Mouse (Mus musculus) forebrain, embryonic 12.5 days (tissue): ENCODE results near the gene Enpp1. TPM values are rescaled to one million over a fixed set of nuclear protein-coding genes. Genes with fewer than 3 reads are reported as not detected.

Experiments
- ATAC-seq: fragments of 200-750 bp; cut with Nextera tagmentation; 2 replicates; pipeline ENCODE4 v1.8.0; 2017; ENCODE audit warnings: moderate TSS enrichment; ENCODE audit not compliant: low FRiP score
- H3K27ac ChIP-seq: fragments of 300-500 bp; sonication (generic); 2 replicates; pipeline ENCODE4 v1.5.1; 2016; ENCODE audit warnings: mild to moderate bottlenecking
- H3K27me3 ChIP-seq: fragments of 300-500 bp; sonication (generic); 2 replicates; pipeline ENCODE4 v1.6.1; 2016; ENCODE audit warnings: mild to moderate bottlenecking
- H3K36me3 ChIP-seq: fragments of 300-500 bp; sonication (generic); replicated peaks from 2 replicates; pipeline ENCODE4 v1.6.1; 2016; ENCODE audit warnings: mild to moderate bottlenecking
- H3K4me1 ChIP-seq: fragments of 300-500 bp; sonication (generic); 2 replicates; pipeline ENCODE4 v1.6.1; 2016
- H3K4me2 ChIP-seq: fragments of 300-500 bp; sonication (generic); 2 replicates; pipeline ENCODE4 v1.6.1; 2016; ENCODE audit warnings: mild to moderate bottlenecking, moderate library complexity
- H3K4me3 ChIP-seq: fragments of 300-500 bp; sonication (generic); replicated peaks from 2 replicates; pipeline ENCODE4 v1.5.1; 2016; ENCODE audit warnings: mild to moderate bottlenecking
- H3K9ac ChIP-seq: fragments of 300-500 bp; sonication (generic); 2 replicates; pipeline ENCODE4 v1.6.1; 2016; ENCODE audit warnings: mild to moderate bottlenecking
- H3K9me3 ChIP-seq: fragments of 300-500 bp; sonication (generic); 2 replicates; pipeline ENCODE4 v1.6.1; 2016
- WGBS: fragments of 180-500 bp; shearing (Covaris S2); methylation state at CpG from one replicate; pipeline ENCODE4 v1.1.7; 2016; 5-methylcytosine and 5-hydroxymethylcytosine counted together
- polyA plus RNA-seq: library from polyadenylated mRNA; unstranded; fragments of >200 nt; fragmentation: Nextera tagmentation; extraction: Ambion mirVana; gene quantifications from 2 replicates; pipeline ENCODE4 v1.2.1, GENCODE M21; 2016

Gene Enpp1
- polyA plus RNA-seq, 1 experiment from 2014 or later: 1.3 TPM

- 91% methylated on average over 4 of the region's 4 CpGs for WGBS
- no peaks in the 10 kb centered on the region for H3K4me1 ChIP-seq
- H3K27me3 ChIP-seq: no peaks in the 10 kb centered on the region
- ATAC-seq: no peak
- H3K4me3 ChIP-seq: no peak overlapping the region
- H3K4me2 ChIP-seq: no peak overlapping the region
- H3K36me3 ChIP-seq: no peaks in the 10 kb centered on the region
- H3K9me3 ChIP-seq: no peaks in the 10 kb centered on the region
- no peak overlapping the region for H3K27ac ChIP-seq
- H3K9ac ChIP-seq: no peak overlapping the region
Measured at GRCm38 (mm10) chr10:24727478-24727877, 15.5 kb upstream of the Enpp1 start.

GRCm38 (mm10) chr10:24725197-24725596 is 13.2 kb upstream of the Enpp1 start:
- ATAC-seq: no peak
- no peaks in the 10 kb centered on the region for H3K9me3 ChIP-seq
- WGBS: 87% methylated on average over 2 of the region's 2 CpGs
- H3K4me2 ChIP-seq: no peak overlapping the region
- no peak overlapping the region for H3K27ac ChIP-seq
- no peaks in the 10 kb centered on the region for H3K27me3 ChIP-seq
- no peaks in the 10 kb centered on the region for H3K4me1 ChIP-seq
- no peak overlapping the region for H3K4me3 ChIP-seq
- H3K36me3 ChIP-seq: no peaks in the 10 kb centered on the region
- H3K9ac ChIP-seq: no peak overlapping the region

- Histone ChIP-seq H3K27ac (no peak overlapping the region), H3K36me3 (no peaks in the 10 kb centered on the region), H3K4me2 (no peak overlapping the region), H3K9ac (no peak overlapping the region), H3K27me3 (no peaks in the 10 kb centered on the region), H3K4me3 (no peak overlapping the region), H3K9me3 (no peaks in the 10 kb centered on the region), H3K4me1 (0 out of 2 replicates have a peak, but pooled peaks cover 5% of the 10 kb centered on the region)
- ATAC-seq: no peak
- 93% methylated on average over 3 of the region's 3 CpGs for WGBS
Measured at GRCm38 (mm10) chr10:24721841-24722240, 9.9 kb upstream of the Enpp1 start.

- Histone ChIP-seq H3K27me3 (no peaks in the 10 kb centered on the region), H3K27ac (no peak overlapping the region), H3K36me3 (no peaks in the 10 kb centered on the region), H3K9ac (no peak overlapping the region), H3K4me2 (no peak overlapping the region), H3K4me1 (0 out of 2 replicates have a peak, but pooled peaks cover 5% of the 10 kb centered on the region), H3K9me3 (no peaks in the 10 kb centered on the region), H3K4me3 (no peak overlapping the region)
- ATAC-seq: no peak
- 92% methylated on average over 4 of the region's 4 CpGs for WGBS
Measured at GRCm38 (mm10) chr10:24719383-24719782, 7.4 kb upstream of the Enpp1 start.

- Histone ChIP-seq H3K36me3 (no peaks in the 10 kb centered on the region), H3K4me1 (0 out of 2 replicates have a peak, but pooled peaks cover 5% of the 10 kb centered on the region), H3K4me2 (peak overlapping the region; percentile 9; the same call in 1 of the 2 replicates), H3K9ac (no peak overlapping the region), H3K9me3 (no peaks in the 10 kb centered on the region), H3K27me3 (no peaks in the 10 kb centered on the region), H3K4me3 (no peak overlapping the region), H3K27ac (no peak overlapping the region)
- ATAC-seq: no peak
- 63% methylated on average over 11 of the region's 11 CpGs for WGBS
Measured at GRCm38 (mm10) chr10:24718720-24719119, 6.8 kb upstream of the Enpp1 start.

- Histone ChIP-seq H3K9me3 (no peaks in the 10 kb centered on the region), H3K36me3 (no peaks in the 10 kb centered on the region), H3K27ac (no peak overlapping the region), H3K9ac (no peak overlapping the region), H3K4me2 (peak overlapping the region; percentile 9), H3K27me3 (peaks cover under 1% of the 10 kb centered on the region), H3K4me3 (no peak overlapping the region), H3K4me1 (0 out of 2 replicates have a peak, but pooled peaks cover 5% of the 10 kb centered on the region)
- WGBS: 39% methylated on average over 14 of the region's 14 CpGs
- ATAC-seq: no peak
Measured at GRCm38 (mm10) chr10:24718058-24718457, 6.1 kb upstream of the Enpp1 start.

GRCm38 (mm10) chr10:24716232-24716631 is 4.3 kb upstream of the Enpp1 start:
- H3K9me3 ChIP-seq: no peaks in the 10 kb centered on the region
- peaks cover 17% of the 10 kb centered on the region for H3K27me3 ChIP-seq
- peaks cover 15% of the 10 kb centered on the region for H3K4me1 ChIP-seq
- H3K27ac ChIP-seq: no peak overlapping the region
- no peak overlapping the region for H3K4me3 ChIP-seq
- WGBS: 74% methylated on average over 5 of the region's 5 CpGs
- H3K36me3 ChIP-seq: no peaks in the 10 kb centered on the region
- H3K4me2 ChIP-seq: no peak overlapping the region
- no peak overlapping the region for H3K9ac ChIP-seq
- ATAC-seq: no peak

GRCm38 (mm10) chr10:24712901-24713300 is 942 bp upstream of the Enpp1 start:
- Histone ChIP-seq H3K9me3 (no peaks in the 10 kb centered on the region), H3K27ac (no peak overlapping the region), H3K36me3 (no peaks in the 10 kb centered on the region), H3K4me1 (peaks cover 14% of the 10 kb centered on the region), H3K4me2 (no peak overlapping the region), H3K9ac (no peak overlapping the region), H3K27me3 (peaks cover 28% of the 10 kb centered on the region), H3K4me3 (no peak overlapping the region)
- WGBS: 74% methylated on average over 5 of the region's 5 CpGs
- no peak for ATAC-seq

- Histone ChIP-seq H3K9ac (peak overlapping the region; percentile 55), H3K4me1 (peaks cover 14% of the 10 kb centered on the region), H3K4me3 (peak overlapping the region; percentile 70), H3K4me2 (peak overlapping the region; percentile 99), H3K27me3 (peaks cover 28% of the 10 kb centered on the region), H3K9me3 (no peaks in the 10 kb centered on the region), H3K36me3 (no peaks in the 10 kb centered on the region), H3K27ac (no peak overlapping the region)
- 16% methylated on average over 15 of the region's 15 CpGs for WGBS
- no peak for ATAC-seq
Measured at GRCm38 (mm10) chr10:24712367-24712761, 405 bp upstream of the Enpp1 start.

- Histone ChIP-seq H3K4me2 (peak overlapping the region; percentile 99), H3K36me3 (no peaks in the 10 kb centered on the region), H3K9ac (0 out of 2 replicates have a peak overlapping the region, but pooled peaks have one; percentile 55), H3K4me1 (peaks cover 14% of the 10 kb centered on the region), H3K9me3 (no peaks in the 10 kb centered on the region), H3K27me3 (peaks cover 28% of the 10 kb centered on the region), H3K4me3 (peak overlapping the region; percentile 70), H3K27ac (no peak overlapping the region)
- ATAC-seq: no peak
- 21% methylated on average over 10 of the region's 10 CpGs for WGBS
Measured at GRCm38 (mm10) chr10:24711071-24711470, 888 bp downstream of the Enpp1 start.

- Histone ChIP-seq H3K27ac (no peak overlapping the region), H3K4me2 (no peak overlapping the region), H3K36me3 (no peaks in the 10 kb centered on the region), H3K4me3 (no peak overlapping the region), H3K27me3 (peaks cover 28% of the 10 kb centered on the region), H3K9me3 (no peaks in the 10 kb centered on the region), H3K4me1 (peaks cover 14% of the 10 kb centered on the region), H3K9ac (no peak overlapping the region)
- WGBS: 94% methylated on average over 6 of the region's 6 CpGs
- ATAC-seq: no peak
Measured at GRCm38 (mm10) chr10:24710361-24710760, 1.6 kb downstream of the Enpp1 start.

GRCm38 (mm10) chr10:24707745-24708144 is 4.2 kb downstream of the Enpp1 start:
- Histone ChIP-seq H3K9me3 (no peaks in the 10 kb centered on the region), H3K36me3 (no peaks in the 10 kb centered on the region), H3K4me2 (no peak overlapping the region), H3K9ac (no peak overlapping the region), H3K27ac (no peak overlapping the region), H3K27me3 (peaks cover 24% of the 10 kb centered on the region), H3K4me1 (peaks cover 14% of the 10 kb centered on the region), H3K4me3 (no peak overlapping the region)
- WGBS: 79% methylated on average over 6 of the region's 6 CpGs
- no peak for ATAC-seq

GRCm38 (mm10) chr10:24706431-24707140 is 5.4 kb downstream of the Enpp1 start:
- Histone ChIP-seq H3K9me3 (no peaks in the 10 kb centered on the region), H3K4me3 (no peak overlapping the region), H3K27ac (no peak overlapping the region), H3K4me2 (no peak overlapping the region), H3K9ac (no peak overlapping the region), H3K4me1 (peaks cover 8% of the 10 kb centered on the region), H3K36me3 (no peaks in the 10 kb centered on the region), H3K27me3 (peaks cover 14% of the 10 kb centered on the region)
- no peak for ATAC-seq
- 89% methylated on average over 2 of the region's 2 CpGs for WGBS
